Mouse (Mus musculus) hindbrain, embryonic 12.5 days (tissue): ENCODE results near the gene Aldh1l1. TPM values are rescaled to one million over a fixed set of nuclear protein-coding genes. Genes with fewer than 3 reads are reported as not detected.

Experiments
- ATAC-seq: fragments of 200-750 bp; cut with Nextera tagmentation; 2 replicates; pipeline ENCODE4 v1.8.0; 2017; ENCODE audit warnings: moderate TSS enrichment; ENCODE audit not compliant: low FRiP score
- H3K27ac ChIP-seq: fragments of 300-500 bp; sonication (generic); 2 replicates; pipeline ENCODE4 v1.5.1; 2016; ENCODE audit warnings: mild to moderate bottlenecking
- H3K27me3 ChIP-seq: fragments of 300-500 bp; sonication (generic); 2 replicates; pipeline ENCODE4 v1.6.1; 2016; ENCODE audit warnings: mild to moderate bottlenecking
- H3K36me3 ChIP-seq: fragments of 300-500 bp; sonication (generic); 2 replicates; pipeline ENCODE4 v1.6.1; 2016; ENCODE audit warnings: mild to moderate bottlenecking
- H3K4me1 ChIP-seq: fragments of 300-500 bp; sonication (generic); 2 replicates; pipeline ENCODE4 v1.6.1; 2016
- H3K4me2 ChIP-seq: fragments of 300-500 bp; sonication (generic); replicated peaks from 2 replicates; pipeline ENCODE4 v1.6.1; 2016; ENCODE audit warnings: mild to moderate bottlenecking
- H3K4me3 ChIP-seq: fragments of 300-500 bp; sonication (generic); 2 replicates; pipeline ENCODE4 v1.5.1; 2016; ENCODE audit warnings: mild to moderate bottlenecking
- H3K9ac ChIP-seq: fragments of 300-500 bp; sonication (generic); 2 replicates; pipeline ENCODE4 v1.6.1; 2016; ENCODE audit warnings: mild to moderate bottlenecking, moderate library complexity
- H3K9me3 ChIP-seq: fragments of 300-500 bp; sonication (generic); replicated peaks from 2 replicates; pipeline ENCODE4 v1.6.1; 2016; ENCODE audit warnings: mild to moderate bottlenecking
- WGBS: fragments of 180-500 bp; shearing (Covaris S2); methylation state at CpG from one replicate; pipeline ENCODE4 v1.1.7; 2016; 5-methylcytosine and 5-hydroxymethylcytosine counted together
- polyA plus RNA-seq: library from polyadenylated mRNA; unstranded; fragments of >200 nt; fragmentation: Nextera tagmentation; extraction: Ambion mirVana; gene quantifications from 2 replicates; pipeline ENCODE4 v1.2.1, GENCODE M21; 2016

Aldh1l1 gene
- polyA plus RNA-seq, 1 experiment from 2014 or later, result 19.4 TPM

- 64% methylated on average over 4 of the region's 4 CpGs for WGBS
- H3K36me3 ChIP-seq, result no peaks in the 10 kb centered on the region
- H3K27ac ChIP-seq, result no peak overlapping the region
- H3K9ac ChIP-seq, result no peak overlapping the region
- no peak overlapping the region for H3K4me2 ChIP-seq
- H3K9me3 ChIP-seq, result peaks cover 4% of the 10 kb centered on the region; the same call in 1 of the 2 replicates
- no peaks in the 10 kb centered on the region for H3K27me3 ChIP-seq
- peaks cover 10% of the 10 kb centered on the region for H3K4me1 ChIP-seq
- ATAC-seq, result no peak
- no peak overlapping the region for H3K4me3 ChIP-seq
Observed at GRCm38 (mm10) chr6:90644965-90645364, 158.7 kb downstream of the Aldh1l1 start.

DNA sequence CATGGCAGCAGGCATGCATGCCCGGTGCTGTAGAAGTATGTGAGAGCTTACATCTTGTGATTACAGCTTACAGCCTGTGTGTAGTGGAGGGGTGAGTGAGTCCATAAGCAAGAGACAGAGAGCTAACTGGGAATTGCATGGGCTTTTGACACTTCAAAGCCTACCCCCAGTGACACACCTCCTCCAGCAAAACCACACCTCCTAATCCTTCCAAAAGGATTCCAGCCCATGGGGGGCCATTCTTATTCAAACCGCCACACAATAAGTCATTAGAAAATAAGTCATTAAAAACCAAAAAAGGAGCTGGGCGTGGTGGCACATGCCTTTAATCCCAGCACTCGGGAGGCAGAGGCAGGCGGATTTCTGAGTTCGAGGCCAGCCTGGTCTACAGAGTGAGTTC lies 162.2 kb downstream of the Aldh1l1 start:
- no peak overlapping the region for H3K4me2 ChIP-seq
- peaks cover 10% of the 10 kb centered on the region for H3K4me1 ChIP-seq
- H3K36me3 ChIP-seq, result no peaks in the 10 kb centered on the region
- no peak overlapping the region for H3K4me3 ChIP-seq
- peaks cover 4% of the 10 kb centered on the region; the same call in 1 of the 2 replicates for H3K9me3 ChIP-seq
- no peaks in the 10 kb centered on the region for H3K27me3 ChIP-seq
- H3K27ac ChIP-seq, result no peak overlapping the region
- no peak overlapping the region for H3K9ac ChIP-seq
- 96% methylated on average over 6 of the region's 6 CpGs for WGBS
- ATAC-seq, result no peak

DNA sequence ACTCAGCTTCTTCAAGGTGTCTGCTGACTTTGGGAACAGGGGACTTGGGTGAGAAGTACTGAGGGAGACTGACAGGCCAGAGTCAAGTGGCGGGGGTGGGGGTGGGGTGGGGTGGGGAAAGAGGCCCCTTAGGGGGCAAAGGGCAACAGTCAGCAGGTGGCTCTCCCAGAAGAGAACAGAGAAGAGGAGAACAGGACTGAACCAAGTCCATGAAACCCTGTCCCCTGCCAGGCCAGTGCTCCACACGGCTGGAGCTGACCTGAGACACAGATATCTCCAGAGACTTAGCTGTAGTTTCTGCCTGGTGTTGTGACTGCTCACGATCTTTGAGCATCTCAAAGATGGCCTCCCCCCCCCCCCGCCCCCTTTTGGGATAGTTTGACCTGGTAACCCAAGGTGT lies 163.1 kb downstream of the Aldh1l1 start:
- WGBS, result 79% methylated on average over 3 of the region's 4 CpGs
- Histone ChIP-seq H3K27me3 (no peaks in the 10 kb centered on the region), H3K4me2 (no peak overlapping the region), H3K9ac (no peak overlapping the region), H3K36me3 (no peaks in the 10 kb centered on the region), H3K9me3 (peaks cover 4% of the 10 kb centered on the region; the same call in 1 of the 2 replicates), H3K4me3 (no peak overlapping the region), H3K27ac (no peak overlapping the region), H3K4me1 (peaks cover 10% of the 10 kb centered on the region)
- ATAC-seq, result no peak

Other genes starting within 250 kb of the Aldh1l1 start
- 0.08 TPM in 1 of 2 replicates, not detected in the other for gene Vmn1r54, start 240.1 kb upstream of the Aldh1l1 start, polyA plus RNA-seq
- gene BC048671, start 185.2 kb upstream of the Aldh1l1 start, polyA plus RNA-seq, result not detected in 2 replicates
- gene Chst13, start 161.2 kb upstream of the Aldh1l1 start, polyA plus RNA-seq, result 0.17 TPM in 1 of 2 replicates, not detected in the other
- gene Uroc1, start 153.1 kb upstream of the Aldh1l1 start, polyA plus RNA-seq, result not detected in 2 replicates
- gene Zxdc, start 116.9 kb upstream of the Aldh1l1 start, polyA plus RNA-seq, result 13.0 and 16.4 TPM in 2 replicates
- 2.8 and 3.8 TPM in 2 replicates for gene Cfap100, start 57.6 kb upstream of the Aldh1l1 start, polyA plus RNA-seq
- 6.3 and 6.9 TPM in 2 replicates for gene Klf15, start 23.9 kb upstream of the Aldh1l1 start, polyA plus RNA-seq
- 3.6 TPM in 2 replicates for gene Slc41a3, start 118.3 kb downstream of the Aldh1l1 start, polyA plus RNA-seq